Mouse (Mus musculus) adrenal gland, adult 8-10 months (tissue): ENCODE data around the gene 2410131K14Rik. TPM values are rescaled to one million over a fixed set of nuclear protein-coding genes. Genes with fewer than 3 reads are reported as not detected.

Source experiments
- DNase-seq: peaks from one replicate; pipeline ENCODE4 v3.0.0; 2022
- total RNA-seq, 4 experiments: library from RNA; stranded (reverse); gene quantifications; 2 replicates each; pipeline ENCODE4 v1.2.4; 2022

Gene 2410131K14Rik
- total RNA-seq, 4 experiments from 2014 or later: 7.9 to 10.0 (median 8.8) TPM

- DNase-seq: no peak
These were observed 68.7 kb downstream of the 2410131K14Rik start for GRCm38 (mm10) chr5:118313766-118314165.

Other genes starting within 250 kb of the 2410131K14Rik start
- gene Tesc, start 217.5 kb upstream of the 2410131K14Rik start, total RNA-seq: 100 to 1,000 TPM; 229 to 287 (median 252) TPM
- 10 to 100 TPM; 47.0 to 57.6 (median 51.7) TPM for gene Fbxw8, start 89.8 kb upstream of the 2410131K14Rik start, total RNA-seq
- gene Hrk, start 80.6 kb upstream of the 2410131K14Rik start, total RNA-seq: under 1 TPM; 0.06 to 0.09 (median 0.08) TPM
- gene Rnft2, start 111 bp upstream of the 2410131K14Rik start, total RNA-seq: 10 to 100 TPM in 1 of 4 experiments, 1 to 10 TPM in 3; 4.3 to 13.9 (median 7.0) TPM